Mouse (Mus musculus) small intestine, adult 2 months (tissue): ENCODE data around the gene Fam198b. TPM values are rescaled to one million over a fixed set of nuclear protein-coding genes. Genes with fewer than 3 reads are reported as not detected.
"Not testable (repeated sequence)": the region's sequence is repeated elsewhere in the genome, so short reads cannot be mapped to it uniquely, and the experiment has no call there.

Experiments
- H3K27ac ChIP-seq: fragments of 200-500 bp; 2 replicates; pipeline ENCODE4 v1.5.1; 2012; ENCODE audit warnings: low read depth, low read length, control low read depth, inconsistent platforms; ENCODE audit not compliant: insufficient read depth
- H3K27me3 ChIP-seq: fragments of 200-500 bp; 2 replicates; pipeline ENCODE4 v1.6.1; 2012; ENCODE audit warnings: mild to moderate bottlenecking, moderate library complexity, low read length, inconsistent platforms; ENCODE audit not compliant: control insufficient read depth, insufficient read depth
- H3K36me3 ChIP-seq: fragments of 200-500 bp; 2 replicates; pipeline ENCODE4 v1.6.1; 2012; ENCODE audit warnings: mild to moderate bottlenecking, low read length, control low read depth, inconsistent platforms; ENCODE audit not compliant: control insufficient read depth, insufficient read depth
- H3K4me1 ChIP-seq: fragments of 200-500 bp; 2 replicates; pipeline ENCODE4 v1.6.1; 2012; ENCODE audit warnings: low read length, inconsistent platforms, mixed read lengths; ENCODE audit not compliant: control insufficient read depth, insufficient read depth, insufficient read length
- H3K4me3 ChIP-seq: fragments of 200-500 bp; 2 replicates; pipeline ENCODE4 v1.5.1; 2012; ENCODE audit warnings: low read depth, mild to moderate bottlenecking, control low read depth, inconsistent platforms, low read length, moderate library complexity
- CTCF ChIP-seq: fragments of 200-500 bp; IDR thresholded peaks from 2 replicates; pipeline ENCODE4 v1.5.1; 2012; ENCODE audit warnings: low read depth, mild to moderate bottlenecking, control low read depth, inconsistent platforms, low read length, moderate library complexity, mixed read lengths; ENCODE audit not compliant: insufficient replicate concordance, insufficient read length; ENCODE audit errors: extremely low read depth
- POLR2A ChIP-seq: fragments of 200-500 bp; IDR thresholded peaks from 2 replicates; pipeline ENCODE4 v1.6.1; 2012; ENCODE audit warnings: low read depth, mild to moderate bottlenecking, control low read depth, inconsistent platforms, low read length, moderate library complexity
- WGBS: fragments of 180-500 bp; shearing (Covaris S2); methylation state at CpG from one replicate; pipeline ENCODE4 v1.1.7; 2018; 5-methylcytosine and 5-hydroxymethylcytosine counted together
- polyA plus RNA-seq: library from polyadenylated mRNA; depleted of rRNA; stranded (reverse); fragments of >200 nt; gene quantifications from 2 replicates; pipeline ENCODE4 v1.2.3, GENCODE M21; 2012

Fam198b gene
- polyA plus RNA-seq, 1 experiment = 1.2 TPM

DNA sequence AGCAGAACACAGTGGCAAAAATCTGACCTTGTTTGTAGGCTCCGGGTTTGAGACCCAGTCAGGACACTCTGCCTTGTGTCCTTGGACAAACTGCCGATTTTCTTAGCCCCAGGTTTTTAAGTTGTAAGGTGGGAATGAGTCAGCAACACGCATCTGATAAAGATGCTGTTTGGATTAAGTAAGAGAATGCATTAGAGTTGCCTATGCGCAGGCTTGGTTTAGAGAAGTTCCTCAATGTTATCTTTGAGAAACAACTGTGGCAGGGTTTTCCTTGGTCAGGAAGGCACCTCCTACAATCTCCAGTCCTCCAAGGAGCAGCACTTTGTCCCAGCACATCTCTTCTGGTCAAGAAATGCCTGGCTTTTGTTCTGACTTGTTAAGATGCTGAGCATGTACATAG is 82.4 kb downstream of the Fam198b start:
- 70% methylated on average over 4 of the region's 4 CpGs for WGBS

DNA sequence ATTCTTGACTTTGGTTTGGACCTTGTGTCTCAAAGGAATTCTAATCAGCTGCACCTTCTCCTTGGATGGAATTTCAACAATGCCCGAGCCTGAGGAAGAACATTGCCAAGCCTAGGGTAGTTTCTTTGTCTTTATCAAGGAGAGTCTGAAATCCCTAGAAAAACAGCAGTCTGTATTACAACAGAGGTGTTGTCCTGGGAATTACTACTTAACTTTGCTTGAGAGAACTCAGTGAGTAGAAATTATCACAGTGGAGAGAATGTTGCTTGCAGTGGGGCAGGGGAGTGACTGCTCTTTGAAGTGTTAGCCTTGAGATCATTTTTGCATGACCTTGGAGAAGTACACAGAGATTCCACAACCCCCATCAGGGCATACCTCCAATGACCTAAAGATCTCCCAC is 83.0 kb downstream of the Fam198b start:
- Histone ChIP-seq H3K36me3 (no peaks in the 10 kb centered on the region), H3K4me1 (peaks cover 3% of the 10 kb centered on the region; the same call in 1 of the 2 replicates), H3K27me3 (no peaks in the 10 kb centered on the region), H3K4me3 (no peak overlapping the region), H3K27ac (no peak overlapping the region)
- WGBS = 53% methylated on average over 1 of the region's 1 CpGs
- TF ChIP-seq CTCF = no peak
- no peak for TF ChIP-seq POLR2A

More for the DNA sequence above, 82.4 kb downstream of the Fam198b start:
- Histone ChIP-seq H3K27me3 (no peaks in the 10 kb centered on the region), H3K4me1 (peaks cover 3% of the 10 kb centered on the region; the same call in 1 of the 2 replicates), H3K36me3 (no peaks in the 10 kb centered on the region), H3K27ac (no peak overlapping the region), H3K4me3 (no peak overlapping the region)
- no peak for TF ChIP-seq POLR2A
- no peak for TF ChIP-seq CTCF

DNA sequence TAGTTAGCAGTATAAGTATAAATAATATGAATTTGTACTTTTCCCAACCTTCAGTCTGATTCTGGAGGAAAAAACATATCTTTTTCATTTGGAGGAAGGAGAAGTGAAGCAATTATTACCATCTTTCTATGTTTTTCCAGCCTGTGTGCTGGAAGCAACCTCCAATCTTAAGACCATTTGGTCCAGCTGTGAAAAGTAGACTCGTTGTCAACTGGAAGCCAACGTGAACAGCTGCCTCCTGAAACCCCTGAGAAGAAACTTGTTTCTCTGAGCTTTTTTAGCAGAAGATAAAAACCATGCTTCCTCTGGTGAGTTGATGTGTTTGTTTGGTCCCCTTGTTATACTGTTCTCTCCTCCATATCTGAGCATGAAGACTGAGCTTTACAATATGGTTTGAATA is 84.1 kb downstream of the Fam198b start:
- no peaks in the 10 kb centered on the region for H3K27me3 ChIP-seq
- TF ChIP-seq CTCF = no peak
- no peak for TF ChIP-seq POLR2A
- WGBS = 60% methylated on average over 2 of the region's 2 CpGs

DNA sequence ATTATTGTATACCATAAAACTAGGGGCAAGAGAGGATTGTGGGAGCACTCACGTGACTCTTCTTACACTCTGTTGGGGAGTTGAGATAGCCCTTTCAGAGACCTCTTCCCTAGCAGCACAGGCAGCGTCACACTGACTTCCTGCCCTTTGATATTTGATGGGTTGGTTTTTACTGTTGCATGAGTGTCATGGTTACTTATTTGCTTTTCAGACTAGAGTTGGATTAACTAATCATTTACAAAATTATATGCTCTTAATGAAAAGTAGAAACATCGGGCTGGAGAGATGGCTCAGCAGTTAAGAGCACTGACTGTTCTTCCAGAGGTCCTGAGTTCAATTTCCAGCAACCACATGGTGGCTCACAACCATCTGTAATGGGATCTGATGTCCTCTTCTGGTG is 85.2 kb downstream of the Fam198b start:
- not testable (repeated sequence) for H3K4me3 ChIP-seq, H3K36me3 ChIP-seq, H3K27me3 ChIP-seq, H3K27ac ChIP-seq, H3K4me1 ChIP-seq
- WGBS = 68% methylated on average over 3 of the region's 3 CpGs

More for the DNA sequence above, 84.1 kb downstream of the Fam198b start:
- no peak overlapping the region for H3K4me3 ChIP-seq
- H3K27ac ChIP-seq = no peak overlapping the region
- H3K36me3 ChIP-seq = no peaks in the 10 kb centered on the region
- H3K4me1 ChIP-seq = peaks cover 3% of the 10 kb centered on the region; the same call in 1 of the 2 replicates

DNA sequence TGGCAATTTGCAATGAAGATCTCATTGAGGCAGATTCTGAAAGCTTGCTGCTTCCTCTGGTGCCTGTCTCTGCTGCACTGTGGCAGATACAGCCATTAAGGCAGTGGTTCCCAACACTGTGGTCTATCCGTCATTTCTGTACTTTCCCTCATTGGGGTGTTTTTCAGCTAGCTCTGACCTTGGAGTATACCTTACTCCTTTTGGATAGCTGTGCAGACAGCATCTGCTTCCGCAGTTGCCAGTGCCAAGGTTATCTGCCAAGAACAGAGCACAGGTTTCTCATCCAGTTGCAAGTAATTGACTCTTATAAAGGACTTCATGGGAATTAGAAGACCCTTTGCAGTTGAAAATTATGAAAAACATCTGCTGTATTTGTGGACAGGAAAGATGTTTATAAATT is 85.7 kb downstream of the Fam198b start:
- Histone ChIP-seq H3K27me3 (no peaks in the 10 kb centered on the region), H3K4me1 (peaks cover 3% of the 10 kb centered on the region; the same call in 1 of the 2 replicates), H3K36me3 (no peaks in the 10 kb centered on the region), H3K4me3 (no peak overlapping the region), H3K27ac (no peak overlapping the region)
- TF ChIP-seq CTCF (no peak), POLR2A (no peak)
- 66% methylated on average over 2 of the region's 2 CpGs for WGBS

DNA sequence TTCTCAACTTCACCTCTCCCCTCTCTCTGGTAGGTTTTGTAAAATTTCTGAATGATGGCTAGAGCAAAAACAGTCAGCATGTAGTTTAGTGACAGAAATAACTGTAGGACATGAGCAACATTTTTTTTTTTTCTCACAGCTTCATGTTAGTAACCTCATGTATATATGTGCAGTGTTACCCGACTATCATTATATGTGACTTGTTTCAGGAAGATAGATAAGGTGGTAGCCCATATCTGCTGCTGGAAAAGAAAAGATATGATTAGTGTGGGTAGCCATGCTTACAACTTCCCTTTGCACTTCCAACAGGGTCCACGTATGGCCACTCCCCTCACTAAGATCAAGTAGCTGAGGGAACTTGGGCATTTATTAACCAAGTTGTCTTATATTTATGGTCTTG is 86.2 kb downstream of the Fam198b start:
- TF ChIP-seq POLR2A = no peak
- no peak for TF ChIP-seq CTCF

DNA sequence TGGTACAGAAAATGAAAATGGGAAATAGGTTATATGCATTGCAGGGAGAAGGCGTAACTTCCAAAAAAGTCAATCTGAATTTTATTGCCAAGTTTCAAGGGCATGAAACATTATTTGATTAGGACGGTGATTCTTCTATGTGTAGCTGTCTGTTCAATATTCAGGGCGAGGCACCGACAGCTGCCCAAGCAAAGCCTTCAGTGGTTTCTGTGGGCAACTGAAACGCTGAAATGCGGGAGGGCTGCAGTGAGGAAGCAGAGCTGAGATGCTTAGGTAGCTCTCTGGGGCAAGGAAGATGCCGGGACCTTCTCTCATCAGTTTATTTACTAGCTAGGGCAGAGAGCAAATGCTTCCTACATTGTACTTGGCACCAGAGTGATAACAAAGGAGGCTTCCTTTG is 87.2 kb downstream of the Fam198b start:
- 61% methylated on average over 7 of the region's 7 CpGs for WGBS
- TF ChIP-seq POLR2A = no peak
- TF ChIP-seq CTCF = no peak
- no peak overlapping the region for H3K4me3 ChIP-seq

More for the DNA sequence above, 86.2 kb downstream of the Fam198b start:
- Histone ChIP-seq H3K4me1 (peaks cover 3% of the 10 kb centered on the region; the same call in 1 of the 2 replicates), H3K4me3 (no peak overlapping the region), H3K27me3 (no peaks in the 10 kb centered on the region), H3K36me3 (no peaks in the 10 kb centered on the region), H3K27ac (no peak overlapping the region)
- 28% methylated on average over 2 of the region's 2 CpGs for WGBS

DNA sequence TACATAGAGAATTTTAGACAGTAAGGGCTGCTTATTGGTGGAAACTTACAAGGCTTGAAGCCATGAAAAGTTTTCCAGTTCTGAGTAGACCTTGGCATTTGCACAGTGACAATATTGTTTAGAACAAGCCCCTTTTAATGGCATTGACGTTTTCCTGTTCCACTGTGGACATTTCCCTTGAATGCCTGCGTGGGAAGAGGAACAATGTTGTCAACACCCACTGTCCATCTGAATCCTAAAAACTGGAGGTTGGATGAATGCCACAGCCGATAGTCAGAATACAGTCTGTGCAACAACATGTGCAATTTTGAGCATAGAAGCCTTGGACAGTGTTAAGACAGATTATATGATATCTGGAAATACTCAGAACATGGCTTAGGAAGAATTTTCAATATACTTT is 92.5 kb downstream of the Fam198b start:
- Histone ChIP-seq H3K4me1 (no peaks in the 10 kb centered on the region), H3K27ac (no peak overlapping the region), H3K27me3 (no peaks in the 10 kb centered on the region), H3K36me3 (no peaks in the 10 kb centered on the region), H3K4me3 (no peak overlapping the region)
- 61% methylated on average over 3 of the region's 3 CpGs for WGBS
- no peak for TF ChIP-seq POLR2A
- no peak for TF ChIP-seq CTCF

More for the DNA sequence above, 87.2 kb downstream of the Fam198b start:
- H3K4me1 ChIP-seq = peaks cover 3% of the 10 kb centered on the region; the same call in 1 of the 2 replicates
- no peak overlapping the region for H3K27ac ChIP-seq
- H3K36me3 ChIP-seq = no peaks in the 10 kb centered on the region
- no peaks in the 10 kb centered on the region for H3K27me3 ChIP-seq
